Mouse (Mus musculus) urinary bladder, postnatal 36 days (tissue): ENCODE measurements around the gene Nckap5l.

ENCODE experiments used
- DNase-seq, 2 experiments: peaks; one replicate each; pipeline ENCODE4 v3.0.0; 2022; ENCODE audit warnings: low spot score in 2 of 2, mixed read lengths in 1 of 2

The Nckap5l gene

GRCm38 (mm10) chr15:99431504-99431903 lies 26.0 kb downstream of the Nckap5l start:
- DNase-seq, result no peak

DNA sequence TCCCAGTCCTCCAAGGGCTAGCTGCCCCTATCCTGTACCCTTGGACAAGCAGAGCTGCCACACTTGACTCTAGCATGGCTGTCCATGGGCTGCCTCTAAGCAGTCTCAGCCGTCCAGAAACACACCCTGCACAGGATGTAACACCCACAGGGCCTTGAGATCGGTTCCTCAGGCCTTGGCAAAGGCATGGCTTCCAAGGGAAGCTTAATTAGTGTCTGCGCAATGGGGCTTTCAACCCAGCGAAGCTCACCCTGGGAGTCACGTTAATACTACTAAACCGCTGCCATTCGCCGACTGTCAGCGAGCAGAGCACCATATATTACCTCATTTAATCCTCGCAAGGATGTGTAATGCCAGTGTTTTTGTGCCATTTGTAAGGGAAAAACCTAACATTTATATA lies 26.5 kb downstream of the Nckap5l start:
- no peak for DNase-seq

DNA sequence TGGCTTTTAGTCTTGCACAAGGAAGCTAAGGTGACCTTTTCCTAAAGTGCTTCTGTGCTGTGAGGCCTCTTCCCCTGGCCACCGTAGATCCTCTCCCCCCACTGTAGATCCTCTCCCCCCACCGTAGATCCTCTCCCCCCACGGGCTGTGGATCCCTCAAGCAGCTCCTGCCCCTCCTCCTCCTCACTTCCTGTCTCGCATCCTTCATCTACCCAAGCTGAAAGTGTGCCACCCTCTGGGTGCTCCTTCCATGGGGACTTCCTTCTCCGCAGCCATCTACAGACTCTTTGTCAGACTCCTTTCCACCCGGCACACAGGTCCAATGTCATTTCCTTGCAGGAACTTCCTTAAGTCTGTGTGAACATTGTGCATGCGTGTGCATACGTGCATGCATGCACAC lies 27.2 kb downstream of the Nckap5l start:
- DNase-seq, result no peak

DNA sequence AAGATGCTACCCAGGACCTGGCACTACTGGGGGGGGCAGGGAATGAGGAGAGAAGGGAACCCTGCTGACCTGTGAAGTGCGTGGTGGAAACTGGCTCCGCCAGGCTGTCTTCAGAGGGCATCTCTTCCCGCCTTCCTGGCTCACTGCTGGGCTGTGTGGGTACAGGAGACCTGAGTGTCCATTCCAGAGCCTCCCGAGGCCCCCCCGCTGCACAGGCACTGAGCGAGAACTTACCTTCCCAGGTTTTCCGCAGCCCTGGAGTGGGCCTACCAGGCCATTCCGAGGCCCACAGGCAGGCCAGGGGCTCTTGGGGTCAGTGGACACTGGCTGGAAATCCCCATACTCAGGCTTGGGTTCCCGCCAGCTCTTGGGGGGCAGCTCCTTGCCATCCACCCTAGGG lies 33.7 kb downstream of the Nckap5l start:
- DNase-seq, result no peak

DNA sequence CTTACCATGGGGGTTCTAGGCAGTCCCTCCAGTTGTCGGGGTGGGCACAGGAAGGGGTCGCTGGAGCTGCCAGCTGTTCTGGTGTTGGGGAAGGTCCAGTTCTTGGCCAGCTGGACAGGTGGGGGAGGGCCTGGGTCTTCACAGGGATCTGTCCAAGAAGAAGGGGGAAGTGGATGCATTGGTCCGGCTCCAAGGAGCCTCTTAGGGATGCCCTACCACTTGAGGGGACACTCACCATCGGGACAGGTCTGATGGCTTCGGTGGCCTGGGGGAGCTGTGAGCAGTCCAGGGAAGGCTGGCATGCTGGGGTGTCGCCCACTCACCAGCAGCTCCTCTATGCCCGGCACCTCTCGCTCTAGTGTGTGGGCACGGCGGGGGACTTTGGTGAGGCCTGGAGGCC lies 34.4 kb downstream of the Nckap5l start:
- no peak for DNase-seq

- DNase-seq, result no peak
Measured at GRCm38 (mm10) chr15:99422551-99422950, 35.0 kb downstream of the Nckap5l start.

- DNase-seq, result no peak
Measured at GRCm38 (mm10) chr15:99421676-99422075, 35.9 kb downstream of the Nckap5l start.

GRCm38 (mm10) chr15:99421152-99421551 lies 36.4 kb downstream of the Nckap5l start:
- no peak for DNase-seq

DNA sequence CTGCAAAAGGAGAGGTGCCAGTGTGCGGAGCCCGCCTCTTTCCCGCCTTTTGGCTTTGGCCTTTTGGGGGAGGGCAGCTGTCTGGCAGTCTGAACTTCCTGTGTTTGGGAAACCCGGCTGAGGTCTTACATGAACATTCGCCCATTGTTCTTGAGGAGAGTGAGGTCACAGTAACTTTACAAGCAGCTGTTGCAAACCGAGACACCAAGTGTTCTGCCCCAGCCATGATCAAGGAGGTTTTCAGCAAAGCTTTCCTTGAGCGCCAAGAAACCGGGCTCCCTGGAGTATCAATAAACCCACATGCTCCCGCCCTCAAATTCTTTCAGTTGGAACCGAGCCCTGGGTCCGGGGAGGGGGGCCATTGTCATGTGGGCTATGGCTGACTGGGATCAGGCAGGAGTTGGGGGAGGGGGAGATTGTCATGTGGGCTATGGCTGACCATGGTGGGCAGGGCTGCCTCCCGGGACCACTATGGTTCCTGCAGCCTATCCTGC lies 37.0 kb downstream of the Nckap5l start:
- peak in 1 of 2 experiments; percentile 71 for DNase-seq

GRCm38 (mm10) chr15:99420101-99420500 lies 37.4 kb downstream of the Nckap5l start:
- no peak for DNase-seq

- DNase-seq, result no peak
Measured at GRCm38 (mm10) chr15:99417692-99418271, 39.8 kb downstream of the Nckap5l start.

DNA sequence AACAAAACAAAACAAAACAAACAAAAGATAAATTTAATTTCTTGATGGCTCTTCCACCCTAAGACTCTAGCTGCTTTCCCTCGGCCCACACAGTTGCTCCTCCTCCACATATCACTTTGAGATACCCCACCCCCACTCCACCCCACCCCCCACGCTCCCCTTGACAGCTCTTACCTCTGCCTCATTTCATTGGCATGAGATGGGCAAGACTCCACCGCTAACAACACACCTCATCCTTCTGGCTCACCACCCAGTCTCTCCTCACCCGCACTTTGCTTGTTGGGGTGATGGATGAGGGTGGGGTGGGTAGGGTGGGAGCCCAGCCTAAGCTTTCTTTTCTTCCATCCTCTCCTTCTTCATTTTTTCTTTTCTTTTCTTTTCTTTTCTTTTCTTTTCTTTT lies 40.6 kb downstream of the Nckap5l start:
- DNase-seq, result no peak

- peak; percentile 64 to 79 for DNase-seq
Measured at GRCm38 (mm10) chr15:99416348-99416882, 41.1 kb downstream of the Nckap5l start.

- DNase-seq, result no peak
Measured at GRCm38 (mm10) chr15:99415793-99416192, 41.8 kb downstream of the Nckap5l start.

DNA sequence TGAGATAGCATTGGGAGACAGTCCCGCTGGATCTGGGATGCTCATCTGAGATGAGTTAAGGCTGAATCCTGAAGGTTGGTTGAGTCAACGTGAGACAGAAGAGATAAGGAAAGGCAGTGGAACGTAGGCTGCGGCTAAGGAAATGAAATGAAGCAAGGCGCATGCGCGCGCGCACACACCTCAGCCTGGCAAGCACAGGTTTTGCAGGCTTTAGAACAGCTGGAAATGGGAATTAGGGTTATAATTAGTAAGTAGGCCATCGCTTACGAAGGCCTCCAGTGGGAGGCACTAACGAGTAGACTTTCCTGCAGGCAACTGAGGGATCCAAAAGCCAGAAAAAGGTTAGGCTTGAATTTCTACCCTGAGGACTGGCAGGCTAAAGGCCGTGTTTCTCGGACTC lies 45.8 kb downstream of the Nckap5l start:
- DNase-seq, result no peak

DNA sequence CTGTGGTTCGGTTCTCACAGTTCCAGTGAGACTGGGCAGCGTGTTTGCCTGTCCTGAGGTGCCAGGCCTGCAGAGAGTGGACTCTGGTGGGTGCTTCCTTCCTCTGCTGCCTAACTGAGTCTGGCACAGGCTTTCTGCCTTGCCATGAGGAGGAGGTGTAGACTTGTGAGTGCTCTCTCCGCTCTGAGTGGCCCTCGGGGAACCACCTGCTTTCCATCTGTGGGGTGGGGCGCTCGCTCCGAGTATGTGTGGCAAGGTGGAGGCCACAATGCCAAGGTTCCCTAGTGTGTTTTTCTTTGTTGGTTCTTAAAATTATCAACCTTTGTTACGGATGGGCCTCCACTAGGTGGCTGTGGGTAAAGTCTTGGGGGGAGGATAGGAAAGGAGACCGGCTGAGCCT lies 48.7 kb downstream of the Nckap5l start:
- DNase-seq, result no peak

DNA sequence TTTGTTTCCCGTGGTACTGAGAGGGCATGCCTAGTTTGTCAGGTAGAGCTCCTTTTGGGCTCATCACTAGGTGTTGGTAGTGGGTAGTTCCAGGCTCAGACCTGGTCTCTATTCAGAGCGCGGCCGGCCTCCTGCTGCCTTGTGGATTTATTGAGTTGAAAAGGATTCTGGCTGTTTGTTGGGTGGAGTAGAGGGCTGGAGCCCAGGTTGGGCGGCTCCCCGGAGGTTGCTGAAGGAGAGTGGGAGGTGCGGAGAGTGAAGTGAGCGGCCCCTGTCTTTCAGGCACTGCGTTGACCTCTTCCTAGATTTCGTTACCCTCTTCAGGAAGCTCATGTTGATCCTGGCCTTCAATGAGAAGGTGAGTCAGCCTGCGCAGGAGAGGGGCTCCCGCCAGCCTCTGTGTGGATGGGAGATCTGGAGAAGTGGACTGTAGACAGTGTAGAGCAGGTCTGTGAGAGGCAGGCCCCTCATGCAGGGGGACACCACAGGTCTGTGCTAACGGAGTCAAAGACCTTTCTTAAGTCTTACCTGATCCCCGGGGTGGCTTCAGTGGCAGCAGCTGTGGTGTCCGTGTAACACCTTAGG lies 50.5 kb downstream of the Nckap5l start:
- DNase-seq, result no peak

- peak in 1 of 2 experiments; percentile 49 for DNase-seq
Measured at GRCm38 (mm10) chr15:99405150-99405549, 52.4 kb downstream of the Nckap5l start.

- no peak for DNase-seq
Measured at GRCm38 (mm10) chr15:99403159-99403889, 54.2 kb downstream of the Nckap5l start.

DNA sequence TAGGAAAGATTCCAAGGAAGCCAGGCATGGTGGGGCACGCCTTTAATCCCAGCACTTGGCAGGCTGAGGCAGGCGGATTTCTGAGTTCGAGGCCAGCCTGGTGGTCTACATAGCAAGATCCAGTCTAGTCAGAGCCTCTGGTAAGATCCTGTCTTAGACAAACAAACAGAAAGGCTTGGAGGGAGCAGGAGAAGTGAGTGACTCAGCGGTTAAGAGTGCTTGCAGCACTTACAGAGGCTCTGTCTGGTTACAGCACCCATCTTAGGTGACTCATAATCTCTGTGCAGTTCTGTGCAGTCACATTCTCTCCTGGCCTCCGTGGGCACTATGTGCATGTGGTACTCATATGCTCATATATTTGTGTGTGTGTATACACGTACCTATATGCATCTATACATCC lies 56.9 kb downstream of the Nckap5l start:
- DNase-seq, result no peak

GRCm38 (mm10) chr15:99399503-99400245 lies 57.9 kb downstream of the Nckap5l start:
- DNase-seq, result peak in 1 of 2 experiments; percentile 41

DNA sequence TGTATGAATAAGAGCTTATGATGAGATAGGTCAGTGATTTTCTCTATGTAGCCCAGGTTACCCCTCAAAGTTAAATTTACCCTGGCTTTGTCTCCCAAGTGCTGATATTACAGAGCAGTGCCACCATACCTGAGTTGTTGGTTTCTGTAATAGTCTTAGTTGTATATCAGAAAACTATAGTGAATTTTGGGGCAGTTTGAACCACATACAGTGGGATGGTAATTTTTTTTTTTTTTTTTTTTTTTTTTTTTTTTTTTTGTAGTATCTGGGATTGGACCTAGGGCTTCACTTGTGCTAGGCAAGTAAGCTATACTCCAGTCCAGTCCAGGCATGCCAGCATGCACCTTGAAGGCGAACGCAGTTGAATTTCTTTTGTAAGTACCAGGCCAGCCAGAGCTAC lies 59.9 kb downstream of the Nckap5l start:
- no peak for DNase-seq
